Mouse (Mus musculus): Measurements from ENCODE around the gene Chmp2a.
"Not testable (repeated sequence)": the region's sequence is repeated elsewhere in the genome, so short reads cannot be mapped to it uniquely, and the experiment has no call there.

Gene Chmp2a

GRCm38 (mm10) chr7:13034148-13034977 lies at the start of gene Chmp2a:
Gene Chmp2a, minus strand, starts transcription at chr7:13034807.
- peak; percentile 96 for DNase-seq (ENCODE audit: inconsistent ontology term)

GRCm38 (mm10) chr7:13072293-13072692 lies 37.7 kb upstream of the Chmp2a start:
- no peak for DNase-seq (ENCODE audit: inconsistent ontology term)

GRCm38 (mm10) chr7:13063399-13063798 lies 28.8 kb upstream of the Chmp2a start:
- not testable (repeated sequence) for DNase-seq (ENCODE audit: inconsistent ontology term)

- no peak for DNase-seq (ENCODE audit: inconsistent ontology term)
Measured at GRCm38 (mm10) chr7:13059536-13059935, 24.9 kb upstream of the Chmp2a start.

GRCm38 (mm10) chr7:13056913-13057700 lies 22.5 kb upstream of the Chmp2a start:
- DNase-seq (ENCODE audit: inconsistent ontology term), result no peak

- DNase-seq (ENCODE audit: inconsistent ontology term), result peak; percentile 95
Measured at GRCm38 (mm10) chr7:13054287-13055010, 19.8 kb upstream of the Chmp2a start, which contains the start of gene Mzf1. Gene Mzf1, minus strand, starts transcription at chr7:13054764.

- no peak for DNase-seq (ENCODE audit: inconsistent ontology term)
Measured at GRCm38 (mm10) chr7:13053961-13054286, 19.3 kb upstream of the Chmp2a start.

- DNase-seq (ENCODE audit: inconsistent ontology term), result no peak
Measured at GRCm38 (mm10) chr7:13053501-13053900, 18.9 kb upstream of the Chmp2a start.

- no peak for DNase-seq (ENCODE audit: inconsistent ontology term)
Measured at GRCm38 (mm10) chr7:13053001-13053400, 18.4 kb upstream of the Chmp2a start.

- DNase-seq (ENCODE audit: inconsistent ontology term), result peak; percentile 65
Measured at GRCm38 (mm10) chr7:13046084-13046483, 11.5 kb upstream of the Chmp2a start.

- no peak for DNase-seq (ENCODE audit: inconsistent ontology term)
Measured at GRCm38 (mm10) chr7:13044254-13044625, 9.6 kb upstream of the Chmp2a start.

- DNase-seq (ENCODE audit: inconsistent ontology term), result peak; percentile 31
Measured at GRCm38 (mm10) chr7:13043445-13044253, 9.0 kb upstream of the Chmp2a start.

- no peak for DNase-seq (ENCODE audit: inconsistent ontology term)
Measured at GRCm38 (mm10) chr7:13043120-13043444, 8.5 kb upstream of the Chmp2a start.

- DNase-seq (ENCODE audit: inconsistent ontology term), result no peak
Measured at GRCm38 (mm10) chr7:13042511-13042910, 7.9 kb upstream of the Chmp2a start.

GRCm38 (mm10) chr7:13041256-13041655 lies 6.6 kb upstream of the Chmp2a start:
- DNase-seq (ENCODE audit: inconsistent ontology term), result peak; percentile 24

- DNase-seq (ENCODE audit: inconsistent ontology term), result no peak
Measured at GRCm38 (mm10) chr7:13039181-13039580, 4.6 kb upstream of the Chmp2a start.

- no peak for DNase-seq (ENCODE audit: inconsistent ontology term)
Measured at GRCm38 (mm10) chr7:13038621-13039169, 4.1 kb upstream of the Chmp2a start.

- DNase-seq (ENCODE audit: inconsistent ontology term), result peak; percentile 98
Measured at GRCm38 (mm10) chr7:13037901-13038555, 3.4 kb upstream of the Chmp2a start, which contains the start of gene Ube2m. Gene Ube2m, minus strand, starts transcription at chr7:13038275.

GRCm38 (mm10) chr7:13037366-13037765 lies 2.8 kb upstream of the Chmp2a start:
- peak; percentile 72 for DNase-seq (ENCODE audit: inconsistent ontology term)

GRCm38 (mm10) chr7:13036806-13037205 lies 2.2 kb upstream of the Chmp2a start:
- no peak for DNase-seq (ENCODE audit: inconsistent ontology term)

All from Muller cell, postnatal 12 days (primary cell).